Mouse (Mus musculus): Measurements from ENCODE around the gene Faiml. TPM values are rescaled to one million over a fixed set of nuclear protein-coding genes. Genes with fewer than 3 reads are reported as not detected.

Faiml gene
- not detected for total RNA-seq (2021)

DNA sequence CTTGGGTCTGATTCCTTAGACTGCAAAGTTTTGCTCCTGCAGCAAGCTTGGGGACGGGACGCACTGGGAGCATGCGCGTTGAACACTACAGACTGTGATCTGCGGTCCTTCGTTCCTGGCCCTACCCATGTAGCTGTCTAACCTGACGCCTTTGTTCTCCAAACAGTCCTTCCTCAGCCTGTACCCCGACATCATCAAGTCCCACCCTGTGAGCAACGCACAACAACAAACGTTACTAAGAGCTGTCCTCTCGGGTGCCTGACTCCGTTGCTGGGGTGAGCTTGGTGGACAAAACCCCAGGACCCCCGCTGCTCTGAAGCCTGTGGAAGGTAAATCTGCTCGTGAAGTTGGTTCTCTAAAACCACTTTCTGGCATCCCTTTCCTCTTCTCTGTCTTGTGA lies at the start of gene Faiml:
TSS of gene Faiml (minus strand) at position 101 of the 400 bp plus-strand sequence.
- intact Hi-C loops (cut with DNase I): no loop called here
- no peak for DNase-seq

DNA sequence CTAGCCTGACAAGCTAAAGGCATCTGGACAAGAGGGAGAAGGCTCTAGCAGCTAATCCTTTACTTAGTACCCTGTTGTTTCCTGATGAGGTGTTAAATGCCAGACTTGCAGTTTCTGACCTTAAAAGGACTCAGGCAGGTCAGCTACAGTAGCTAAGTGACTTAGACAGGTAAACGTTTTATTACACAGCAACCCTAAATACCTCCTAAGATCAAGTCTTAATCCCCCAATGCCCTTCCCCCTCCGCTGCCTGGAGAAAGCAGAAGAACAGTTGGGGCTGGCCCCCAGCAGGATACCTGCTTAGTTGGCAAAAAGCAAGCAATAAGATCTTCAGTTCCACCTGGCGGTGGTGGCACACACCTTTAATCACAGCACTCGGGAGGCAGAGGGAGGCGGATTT lies 21.9 kb upstream of the Faiml start:
- DNase-seq: no peak
- intact Hi-C loops (cut with DNase I): no loop called here

DNA sequence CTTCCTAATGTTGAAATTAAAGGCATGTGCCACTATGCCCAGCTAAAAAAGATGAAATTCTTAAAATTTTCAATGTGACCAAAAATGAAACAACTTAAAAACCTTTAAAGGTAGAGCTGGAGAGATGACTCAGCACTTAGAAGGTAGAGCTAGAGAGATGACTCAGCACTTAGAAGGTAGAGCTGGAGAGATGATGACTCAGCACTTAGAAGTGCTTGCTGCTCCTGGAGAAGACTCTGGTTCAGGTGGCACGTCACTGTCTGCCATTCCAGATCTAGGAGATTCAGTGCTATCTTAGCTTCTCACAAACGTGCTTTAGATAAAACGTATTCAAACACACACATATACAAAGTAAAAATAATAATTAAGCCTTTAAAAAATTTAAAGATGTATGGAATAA lies 19.8 kb upstream of the Faiml start:
- intact Hi-C loops (cut with DNase I): no loop called here

DNA sequence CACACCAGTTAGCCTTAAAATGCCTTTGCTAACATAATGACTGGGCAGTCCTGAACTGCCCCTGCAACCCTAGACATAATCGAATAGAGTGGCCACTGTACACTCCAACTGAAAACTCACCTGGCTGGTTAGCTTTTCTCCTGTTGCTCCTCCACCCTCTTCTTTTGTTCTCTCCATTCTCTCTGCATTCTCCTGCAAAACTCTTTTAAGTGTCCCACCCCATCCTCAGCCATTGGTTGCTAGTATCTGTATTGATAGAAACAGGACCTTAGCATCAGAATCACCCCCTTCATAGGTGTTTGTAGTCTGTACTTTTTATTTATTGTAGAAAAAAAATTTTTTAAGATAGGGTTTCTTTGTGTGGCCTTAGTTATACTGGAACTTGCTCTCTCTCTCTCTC lies 19.2 kb upstream of the Faiml start:
- intact Hi-C loops (cut with DNase I): no loop called here
- no peak for DNase-seq

More for the DNA sequence above, 19.8 kb upstream of the Faiml start:
- DNase-seq: no peak

DNA sequence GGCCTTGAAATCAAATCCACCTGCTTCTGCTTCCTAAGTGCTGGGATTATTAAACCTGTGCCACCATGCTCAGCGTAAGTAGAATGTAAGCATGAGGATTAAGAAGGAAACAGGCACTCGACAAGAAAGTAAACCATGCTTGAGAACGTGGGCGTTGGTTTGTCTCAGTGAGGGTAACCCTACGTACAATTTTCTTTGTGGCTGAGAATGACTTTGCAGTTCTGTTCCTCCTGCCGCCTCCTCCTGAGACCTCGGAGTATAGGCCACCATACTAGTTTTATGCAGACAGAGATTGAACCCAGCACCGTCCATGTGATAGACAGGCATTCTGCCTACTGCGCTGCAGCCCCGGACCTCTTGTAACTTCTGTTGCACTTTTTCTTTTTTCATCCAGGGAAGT lies 16.8 kb upstream of the Faiml start:
- intact Hi-C loops (cut with DNase I): no loop called here
- no peak for DNase-seq

DNA sequence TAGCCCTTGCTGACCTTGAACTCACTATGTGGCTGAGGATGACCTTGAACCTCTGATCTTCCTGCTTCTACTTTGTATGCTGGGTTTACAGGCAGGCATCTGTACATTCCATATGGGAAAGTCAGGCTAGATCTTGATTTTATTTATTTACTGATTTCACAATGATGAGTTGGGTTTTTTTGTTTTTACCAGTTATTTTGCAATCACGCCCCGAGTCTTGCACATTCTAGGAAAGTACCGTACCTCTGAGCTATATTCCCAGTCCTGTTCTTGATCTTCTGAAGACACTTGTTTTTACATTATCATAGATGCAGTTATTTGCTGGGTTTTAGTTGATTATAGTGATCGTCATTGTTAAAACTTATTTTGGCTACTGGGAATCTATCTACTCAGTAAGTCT lies 11.9 kb upstream of the Faiml start:
- no peak for DNase-seq
- intact Hi-C loops (cut with DNase I): loop anchor here (10.0 kb wide), 2 partner anchors 126 to 634 kb away; no protein-coding TSS in a partner anchor

DNA sequence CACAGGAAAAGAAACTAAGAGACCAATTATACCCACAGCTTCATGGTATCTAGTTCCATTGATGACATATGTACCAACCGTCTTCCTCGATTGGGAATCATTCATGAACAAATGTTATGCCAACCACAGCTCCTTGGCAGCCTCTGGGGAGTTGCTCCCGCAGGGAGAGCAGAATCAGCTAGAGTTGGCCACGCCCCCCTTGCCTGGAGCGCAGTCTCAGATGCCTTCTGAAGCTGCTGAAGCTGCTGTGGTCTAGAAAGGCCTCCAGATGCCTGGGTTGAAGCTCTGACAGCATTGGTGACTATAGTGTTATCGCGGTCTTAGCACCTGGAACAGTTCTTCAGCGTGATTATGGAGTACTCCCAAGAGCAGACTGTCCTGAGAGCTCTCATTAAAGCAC lies 11.3 kb upstream of the Faiml start:
- no peak for DNase-seq
- intact Hi-C loops (cut with DNase I): loop anchor here (10.0 kb wide), 2 partner anchors 126 to 634 kb away; no protein-coding TSS in a partner anchor

DNA sequence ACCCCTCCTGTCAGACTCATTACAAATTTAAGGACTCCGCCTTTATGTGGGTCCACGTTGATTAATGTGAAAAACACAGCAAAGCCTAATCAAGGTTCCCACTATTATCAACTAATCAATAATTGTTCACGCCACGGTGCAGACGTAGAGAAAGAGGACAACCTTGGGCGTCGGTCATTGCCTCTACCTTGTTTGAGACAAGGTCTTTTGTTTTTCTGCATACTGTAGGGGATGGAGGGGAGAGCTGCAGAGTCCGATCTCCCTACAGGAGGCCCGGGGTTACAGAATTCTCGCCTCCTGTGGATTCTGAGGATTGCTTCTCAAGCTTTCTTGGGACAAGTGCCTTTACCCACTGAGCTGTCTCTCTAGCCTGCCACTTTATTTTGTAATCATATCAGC lies 6.9 kb upstream of the Faiml start:
- intact Hi-C loops (cut with DNase I): loop anchor here (2.0 to 10.0 kb wide), 6 partner anchors 105 to 629 kb away; partner anchors contain the start of gene Mras
- peak in 1 of 2 experiments; percentile 1 for DNase-seq

DNA sequence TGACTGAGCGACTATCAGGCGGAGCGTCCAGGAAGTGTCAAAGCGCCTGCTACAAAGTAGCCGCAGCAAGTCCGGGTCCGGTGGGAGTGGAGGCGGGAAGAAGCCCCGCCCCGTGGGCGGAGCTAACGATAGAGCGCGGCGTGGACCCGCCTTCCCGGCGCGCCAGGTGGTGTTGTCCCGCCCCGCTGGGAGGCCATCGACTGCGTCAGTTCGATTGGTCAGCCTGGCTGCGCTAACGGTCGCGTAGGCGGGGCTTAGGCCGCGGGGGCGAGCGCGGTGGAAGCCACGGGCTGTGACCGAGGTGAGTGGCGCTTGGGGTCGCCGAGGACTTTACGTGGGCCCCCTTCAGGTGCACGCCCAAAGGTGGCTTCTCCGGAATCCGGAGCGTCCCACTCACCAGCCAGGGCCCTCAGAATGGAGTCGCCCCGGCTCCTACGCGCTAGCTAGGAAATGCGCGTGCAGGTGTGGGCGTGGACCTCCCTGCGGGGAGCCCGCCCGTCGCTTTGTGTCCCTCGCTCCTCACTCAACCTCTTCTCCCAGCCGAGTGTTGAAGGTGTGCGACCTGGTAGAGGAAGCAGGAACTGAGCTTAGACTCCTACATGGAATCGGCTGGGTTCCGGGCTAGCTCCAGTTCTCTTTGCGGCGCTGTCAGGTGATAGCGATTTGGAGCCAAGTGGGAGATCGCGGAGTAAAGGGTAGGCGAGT lies 6.3 kb upstream of the Faiml start, which contains the start of gene Cep70:
TSS of gene Cep70 (plus strand) at position 178 of the 705 bp plus-strand sequence.
- intact Hi-C loops (cut with DNase I): loop anchor here (2.0 to 10.0 kb wide), 6 partner anchors 105 to 629 kb away; partner anchors contain the start of gene Mras
- peak; percentile 95 to 96 for DNase-seq

DNA sequence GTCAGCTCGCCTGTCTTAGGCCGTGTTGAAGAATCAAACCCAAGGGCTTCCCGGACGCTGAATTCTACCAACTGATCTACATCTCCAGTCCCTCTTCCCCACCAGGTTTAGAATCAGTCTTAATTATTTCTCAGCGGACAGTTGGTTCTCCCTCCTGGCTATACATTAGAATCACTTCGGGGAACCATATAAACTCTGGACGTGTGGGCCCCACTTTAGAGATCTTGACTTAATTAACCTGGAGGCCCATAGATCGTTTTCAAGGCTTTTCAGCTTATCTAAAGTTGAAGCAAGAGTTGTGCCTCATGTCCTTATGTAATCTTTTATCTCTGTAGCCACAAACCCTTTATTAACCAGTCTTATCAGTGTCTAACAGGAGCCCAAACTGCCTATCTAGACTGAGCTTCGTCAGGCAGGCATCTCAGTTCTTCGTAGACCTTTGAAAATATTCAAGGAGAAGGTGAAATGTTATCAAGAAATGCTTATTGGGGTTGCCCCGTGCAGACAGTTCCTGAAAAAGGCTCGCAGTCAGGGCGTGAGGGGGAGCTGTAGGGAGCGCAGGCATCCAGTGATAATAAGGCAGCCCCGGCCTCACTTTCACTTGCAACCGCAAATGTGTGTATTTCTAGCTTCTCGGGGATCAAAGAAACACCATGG lies 5.6 kb upstream of the Faiml start:
- intact Hi-C loops (cut with DNase I): loop anchor here (1.0 to 10.0 kb wide), 7 partner anchors 104 to 628 kb away; partner anchors contain the start of gene Mras
- peak; percentile 8 to 16 for DNase-seq

DNA sequence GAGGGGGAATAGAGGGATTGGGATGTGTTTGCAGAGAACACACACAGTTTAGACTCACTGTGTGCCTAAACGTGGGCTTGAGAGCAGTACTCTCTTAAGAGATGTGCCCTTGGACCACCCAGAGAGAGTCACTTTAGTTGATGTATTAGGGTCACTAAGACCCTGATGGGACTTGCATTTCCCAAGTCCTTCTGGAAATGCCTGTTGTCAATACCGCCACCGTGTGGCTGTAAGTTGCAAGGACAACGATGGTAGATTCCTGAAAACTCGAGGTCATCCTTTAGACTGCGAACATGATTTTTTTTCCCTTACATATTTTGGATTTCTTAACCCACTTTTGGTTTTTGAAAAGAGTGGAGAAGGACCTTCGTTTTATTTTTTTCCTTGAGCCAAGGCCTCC lies 5.0 kb upstream of the Faiml start:
- DNase-seq: peak; percentile 63 to 76
- intact Hi-C loops (cut with DNase I): loop anchor here (1.0 to 10.0 kb wide), 7 partner anchors 103 to 627 kb away; partner anchors contain the start of gene Mras

DNA sequence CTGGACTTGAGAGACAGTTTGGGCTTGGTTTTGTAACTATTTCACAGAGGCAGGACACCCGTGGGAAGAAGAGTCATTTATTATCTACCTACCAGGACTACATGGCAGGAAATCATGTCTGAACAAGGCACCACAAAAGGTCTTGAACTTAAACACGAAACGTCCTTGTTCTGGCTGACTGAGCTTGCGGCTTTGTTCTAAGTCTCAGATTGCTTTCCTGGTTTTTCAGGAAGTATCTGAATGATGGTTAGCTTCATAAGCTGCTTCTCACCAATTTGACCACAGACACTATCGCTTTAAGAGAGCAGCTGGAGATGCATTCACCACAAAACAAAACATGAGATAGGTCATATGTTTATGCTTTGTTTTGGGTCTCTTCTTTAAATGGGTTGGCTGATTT lies 3.5 kb upstream of the Faiml start:
- intact Hi-C loops (cut with DNase I): loop anchor here (5.0 to 10.0 kb wide), 5 partner anchors 134 to 626 kb away; partner anchors contain the start of gene Mras
- no peak for DNase-seq

DNA sequence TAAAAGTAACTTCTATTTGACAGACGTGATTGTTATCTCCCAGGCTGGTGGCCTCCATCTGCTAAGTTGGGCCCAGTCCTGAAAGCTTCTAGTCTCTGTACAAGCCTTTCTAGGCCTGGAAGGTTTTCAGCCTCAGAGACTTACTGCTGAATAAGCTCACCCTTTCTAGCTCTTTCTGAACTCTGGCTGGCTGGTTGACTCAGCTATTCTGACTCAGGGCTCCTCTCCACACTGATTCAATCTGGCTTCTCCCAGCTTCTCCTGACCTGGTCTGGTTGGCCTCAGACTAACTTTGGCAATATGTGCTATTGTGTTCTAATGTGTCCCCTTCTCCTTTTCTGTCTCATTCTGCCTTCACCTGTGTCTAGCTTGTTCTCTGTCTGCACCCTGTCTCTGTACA lies 2.2 kb upstream of the Faiml start:
- intact Hi-C loops (cut with DNase I): no loop called here
- no peak for DNase-seq

DNA sequence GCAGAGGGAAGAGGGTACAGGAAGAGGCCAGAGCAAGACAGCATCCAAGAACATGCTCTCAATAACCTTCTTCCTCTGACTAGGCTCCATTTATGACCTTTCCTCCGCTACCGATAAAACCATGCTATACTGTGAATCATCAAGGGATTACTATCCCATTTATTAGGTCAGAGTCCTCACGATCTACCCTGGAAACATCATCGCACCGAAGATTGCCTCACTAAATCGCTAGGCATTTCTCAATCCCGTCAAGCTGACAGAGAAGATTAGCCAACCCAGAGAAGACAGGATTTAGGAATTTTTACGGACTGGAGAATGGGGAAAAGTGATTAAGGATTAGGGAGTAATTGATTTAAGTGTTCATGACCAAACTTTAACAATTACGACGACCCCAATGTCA lies 1.2 kb upstream of the Faiml start:
- intact Hi-C loops (cut with DNase I): no loop called here
- no peak for DNase-seq

DNA sequence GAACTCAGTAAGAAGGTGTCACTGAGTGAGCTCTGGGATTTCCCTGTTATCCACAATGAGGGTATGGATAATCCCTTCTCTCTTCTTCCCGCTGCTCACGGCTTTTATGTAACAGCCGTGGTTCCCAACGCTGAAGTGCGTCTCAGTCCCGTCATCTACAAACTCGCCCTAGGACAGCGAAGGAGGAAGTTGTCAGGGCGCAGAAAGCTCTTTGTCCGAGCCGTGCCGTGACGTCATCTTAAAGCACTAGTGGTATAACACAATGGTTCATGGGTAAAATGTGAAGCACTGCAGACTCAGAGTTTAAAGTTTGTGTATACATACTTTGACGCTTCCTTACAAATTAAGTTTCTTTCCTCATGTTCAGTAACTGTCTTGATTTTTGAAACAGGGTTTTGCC lies 7.6 kb downstream of the Faiml start:
- intact Hi-C loops (cut with DNase I): no loop called here
- no peak for DNase-seq

DNA sequence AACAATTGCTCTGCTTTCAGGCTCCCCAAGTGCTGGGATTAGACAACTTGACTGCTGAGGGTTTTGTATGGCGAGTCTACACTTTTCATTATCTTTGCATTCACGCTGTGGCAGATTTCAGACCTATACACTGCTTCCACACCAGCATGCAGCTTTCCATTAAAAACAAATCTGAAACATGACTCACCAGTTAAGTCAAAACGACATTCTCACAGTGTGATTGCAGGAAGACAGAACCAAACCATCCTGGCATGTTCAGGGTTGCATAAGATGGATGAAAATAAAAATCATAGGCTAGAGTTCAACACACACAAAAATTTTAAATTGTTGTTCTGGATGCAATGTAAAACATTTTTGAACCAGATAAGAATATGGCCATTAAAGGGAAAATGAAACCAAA lies 12.5 kb downstream of the Faiml start:
- intact Hi-C loops (cut with DNase I): no loop called here
- no peak for DNase-seq

DNA sequence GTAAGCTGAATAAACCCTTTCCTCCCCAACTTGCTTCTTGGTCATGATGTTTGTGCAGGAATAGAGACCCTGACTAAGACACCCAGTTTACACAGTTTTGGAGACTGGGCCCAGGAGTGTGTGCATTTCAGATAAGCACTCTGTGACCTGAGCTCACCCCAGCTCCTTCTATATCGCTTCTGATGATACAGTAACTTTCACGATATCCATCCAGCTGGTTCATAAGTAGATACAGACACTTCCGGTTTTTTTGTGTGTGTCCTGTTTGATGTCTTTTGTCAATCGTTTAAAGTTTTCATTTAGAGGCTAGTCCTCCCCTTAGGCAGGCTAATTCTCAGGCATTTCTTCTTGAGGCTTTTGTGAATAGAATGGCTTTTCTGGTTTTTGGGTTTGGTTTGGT lies 15.4 kb downstream of the Faiml start:
- DNase-seq: no peak
- intact Hi-C loops (cut with DNase I): no loop called here

DNA sequence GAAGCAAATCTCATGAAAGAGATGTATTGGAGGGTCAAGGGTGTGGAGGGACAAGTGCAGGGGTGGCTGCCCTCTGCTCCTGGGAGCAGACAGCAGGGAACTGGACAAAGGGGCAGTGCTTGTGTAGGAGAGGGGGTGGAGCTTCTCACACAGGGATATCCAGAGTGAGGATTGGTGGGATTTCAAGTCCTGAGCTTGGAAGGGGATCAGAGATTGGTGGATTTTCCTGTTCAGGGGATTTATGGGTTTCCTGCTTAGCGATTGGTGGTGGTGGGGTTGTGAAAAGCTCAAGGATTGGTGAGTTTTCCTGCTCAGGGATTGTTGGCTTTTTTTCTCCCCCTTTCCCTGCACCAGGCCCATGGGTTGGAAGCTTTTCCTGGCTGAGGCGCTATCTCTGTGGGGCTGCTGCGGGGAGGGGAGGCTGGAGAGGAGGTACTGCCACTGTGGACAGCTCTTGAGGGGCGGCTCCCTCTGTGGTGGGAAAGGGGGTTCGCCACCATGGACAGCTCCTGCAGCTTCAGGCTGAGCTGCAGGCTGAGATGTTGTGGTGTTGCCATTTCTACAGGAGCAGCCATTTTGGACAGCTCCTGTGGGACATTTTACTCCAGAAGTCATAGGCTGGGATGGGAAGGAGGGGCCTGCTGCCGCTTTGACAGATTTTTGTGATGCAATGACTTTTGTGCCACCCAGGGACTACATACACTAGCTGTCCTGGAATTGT lies 18.9 kb downstream of the Faiml start:
- DNase-seq: peak; percentile 68 to 73
- intact Hi-C loops (cut with DNase I): no loop called here

DNA sequence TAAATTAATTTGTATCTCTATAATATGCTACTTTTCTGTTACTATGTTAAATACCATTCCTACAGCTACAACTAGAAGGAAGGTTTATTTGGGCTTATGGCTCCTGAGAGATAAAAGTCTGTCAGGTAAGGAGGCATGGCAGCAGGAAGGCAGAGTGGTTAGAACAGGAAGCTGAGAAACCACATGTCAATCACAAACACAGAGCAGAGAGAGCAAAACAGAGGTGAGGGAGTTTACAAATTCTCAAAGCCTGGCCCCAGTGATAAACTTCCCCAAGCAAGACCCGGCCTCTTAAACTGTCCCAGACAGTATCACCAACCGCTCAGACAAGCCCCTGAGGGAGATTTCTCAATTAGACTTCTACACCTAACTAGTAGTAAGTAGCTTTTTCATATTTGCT lies 20.9 kb downstream of the Faiml start:
- DNase-seq: no peak
- intact Hi-C loops (cut with DNase I): no loop called here

DNA sequence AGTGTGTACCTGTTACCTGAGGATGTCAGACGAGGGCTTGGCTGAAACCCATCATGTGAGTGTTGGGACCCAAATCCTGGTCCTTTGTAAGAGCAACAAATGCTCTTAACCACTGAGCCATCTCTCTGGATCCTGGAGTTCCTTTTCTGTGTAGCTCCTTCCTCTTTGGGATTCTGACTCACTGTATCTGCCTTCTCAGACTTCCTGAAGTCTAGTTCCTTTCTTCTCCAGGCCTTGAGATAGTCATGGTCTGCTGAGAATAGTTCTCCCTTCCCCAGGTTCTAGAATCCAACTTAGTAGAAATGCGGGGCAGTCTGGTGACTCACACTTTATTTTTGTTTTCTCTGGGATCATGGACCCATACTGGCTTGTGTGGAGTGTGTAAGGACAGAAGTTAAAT lies 24.4 kb downstream of the Faiml start:
- DNase-seq: no peak

DNA sequence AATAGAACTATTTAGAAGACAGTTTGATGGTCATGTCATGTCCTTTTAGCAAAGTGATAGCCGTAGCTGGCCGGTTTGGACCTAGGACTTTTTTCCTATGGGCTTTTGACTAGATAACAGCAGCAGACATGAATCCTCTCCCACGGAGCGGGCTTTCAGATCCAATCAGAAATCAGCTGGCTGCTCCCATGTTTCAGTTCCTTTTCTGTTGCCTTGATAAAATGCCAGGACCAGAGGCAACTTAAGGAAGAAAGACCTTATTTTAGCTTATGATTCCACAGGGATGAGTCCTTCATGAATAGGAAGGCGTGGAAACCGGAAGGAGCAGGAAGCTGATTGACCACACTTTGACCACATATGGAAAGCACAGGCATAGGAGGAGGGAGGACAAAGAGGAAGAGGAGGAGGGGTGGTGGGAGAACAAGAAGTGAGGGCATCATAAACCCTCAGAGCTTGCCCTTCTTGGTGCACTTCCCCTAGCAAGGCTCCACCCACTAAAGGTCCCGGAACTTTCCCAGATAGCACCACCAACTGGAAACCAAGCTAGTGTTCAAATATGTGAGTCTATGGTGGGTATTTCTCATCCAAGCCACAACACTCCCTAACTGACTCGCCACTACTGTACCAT lies 53.9 kb downstream of the Faiml start:
- intact Hi-C loops (cut with DNase I): no loop called here
- DNase-seq: peak in 1 of 2 experiments; percentile 13

More for the DNA sequence above, 24.4 kb downstream of the Faiml start:
- intact Hi-C loops (cut with DNase I): no loop called here
